Comparison of ENCODE assay signal across 10 mouse cellular contexts in the genomic region with DNA sequence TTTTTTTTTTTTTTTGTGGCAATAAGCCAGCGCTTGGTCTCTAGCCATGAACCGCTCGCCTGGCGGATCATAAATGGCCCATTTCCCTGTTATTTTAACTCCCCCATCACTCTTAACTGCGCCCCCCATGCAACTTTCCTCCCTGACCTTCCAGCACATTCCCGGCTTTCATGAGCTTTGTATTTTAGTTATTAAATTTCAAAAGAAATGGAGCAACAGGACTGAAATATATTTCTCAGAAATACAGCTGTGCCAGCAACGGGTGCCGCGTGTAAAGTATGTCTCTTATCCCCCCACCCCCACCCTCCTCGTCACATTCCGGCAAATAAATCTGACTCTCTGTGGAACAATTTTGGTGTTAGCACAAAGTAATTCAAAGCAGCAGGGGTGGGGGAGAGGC.
A peak's percentile ranks its signal among the peaks of the same experiment; 100 is the strongest.
DNase-seq lines count a peak whose midpoint lies in the region; ATAC-seq and TF ChIP-seq lines count a peak whose summit lies in the region.
"Had no signal": no experiment of that assay in that cellular context is flagged by ENCODE, and none has a peak within 500 bp of the region (broad histone marks: within the 10 kb centered on the region; RNA-seq: fewer than 3 reads in every experiment).

No protein-coding gene starts in this region.

- no peak for TF ChIP-seq EP300 in heart, postnatal 0 days (IDR thresholded peaks at IDR 0.05; ENCODE audit: low read depth)

- no peaks in the 10 kb centered on the region for H3K27me3 ChIP-seq in heart, postnatal 0 days (ENCODE audit: control insufficient read depth, insufficient read depth, low read length)
- no peaks in the 10 kb centered on the region for H3K27me3 ChIP-seq in heart, embryonic 12.5 days (replicated peaks)
- no peaks in the 10 kb centered on the region for H3K27me3 ChIP-seq in limb, embryonic 11.5 days (ENCODE audit: control insufficient read depth, insufficient read depth, low read length)
- no peaks in the 10 kb centered on the region for H3K27me3 ChIP-seq in limb, embryonic 10.5 days (ENCODE audit: low read depth, poor library complexity, severe bottlenecking)
- H3K27me3 ChIP-seq in embryonic facial prominence, embryonic 11.5 days (ENCODE audit: control insufficient read depth, insufficient read depth, low read length): no peaks in the 10 kb centered on the region
- H3K27me3 ChIP-seq in limb, embryonic 13.5 days: peaks cover 10% of the 10 kb centered on the region; the same call in 1 of the 2 replicates
- H3K27me3 ChIP-seq in midbrain, embryonic 15.5 days (replicated peaks): no peaks in the 10 kb centered on the region

- no peak for TF ChIP-seq CTCF in heart, postnatal 0 days (IDR thresholded peaks at IDR 0.05; ENCODE audit: low read depth)

- ATAC-seq in heart, postnatal 0 days (ENCODE audit: insufficient read depth, low read depth): no peak
- no peak for ATAC-seq in heart, embryonic 12.5 days (ENCODE audit: insufficient number of reproducible peaks, low FRiP score)
- ATAC-seq in limb, embryonic 11.5 days (ENCODE audit: insufficient number of reproducible peaks, low FRiP score, low TSS enrichment, low read depth): no peak
- no peak for ATAC-seq in embryonic facial prominence, embryonic 11.5 days (replicated peaks; ENCODE audit: insufficient number of reproducible peaks, low FRiP score, low TSS enrichment, low read depth)
- peak; percentile 87 for ATAC-seq in limb, embryonic 13.5 days (ENCODE audit: low FRiP score, low read depth)
- no peak; the same call in 1 of the 2 replicates for ATAC-seq in midbrain, embryonic 15.5 days (replicated peaks)

- no peak for DNase-seq in heart, postnatal 0 days (ENCODE audit: low spot score)
- peak; percentile 21 for DNase-seq in limb, embryonic 11.5 days (ENCODE audit: low spot score)
- no peak for DNase-seq in limb, embryonic 10.5 days (ENCODE audit: low spot score)
- peak; percentile 51 for DNase-seq in embryonic facial prominence, embryonic 11.5 days (ENCODE audit: low spot score)
- no peak for DNase-seq in cerebellum, adult 9-10 months
- DNase-seq: cerebellum, postnatal 14 days; thymus, postnatal 4 days had no signal

- 56% methylated on average over 11 of the region's 11 CpGs for WGBS in heart, postnatal 0 days
- WGBS in heart, embryonic 12.5 days: 73% methylated on average over 11 of the region's 11 CpGs
- 58% methylated on average over 11 of the region's 11 CpGs for WGBS in limb, embryonic 11.5 days
- WGBS in limb, embryonic 10.5 days: 75% methylated on average over 11 of the region's 11 CpGs
- 50% methylated on average over 11 of the region's 11 CpGs for WGBS in embryonic facial prominence, embryonic 11.5 days
- 23% methylated on average over 11 of the region's 11 CpGs for WGBS in limb, embryonic 13.5 days
- WGBS in midbrain, embryonic 15.5 days: 76% methylated on average over 11 of the region's 11 CpGs

- no peaks in the 10 kb centered on the region for H3K9me3 ChIP-seq in heart, postnatal 0 days (replicated peaks; ENCODE audit: control insufficient read depth, low read length)
- no peaks in the 10 kb centered on the region for H3K9me3 ChIP-seq in heart, embryonic 12.5 days (replicated peaks)
- H3K9me3 ChIP-seq in limb, embryonic 11.5 days (ENCODE audit: control insufficient read depth, low read length): no peaks in the 10 kb centered on the region
- H3K9me3 ChIP-seq in limb, embryonic 10.5 days (replicated peaks): no peaks in the 10 kb centered on the region
- no peaks in the 10 kb centered on the region for H3K9me3 ChIP-seq in embryonic facial prominence, embryonic 11.5 days (replicated peaks; ENCODE audit: control insufficient read depth, low read length)
- no peaks in the 10 kb centered on the region for H3K9me3 ChIP-seq in limb, embryonic 13.5 days
- no peaks in the 10 kb centered on the region for H3K9me3 ChIP-seq in midbrain, embryonic 15.5 days

- no peak overlapping the region for H3K9ac ChIP-seq in heart, postnatal 0 days (replicated peaks; ENCODE audit: low read depth, low read length)
- no peak overlapping the region for H3K9ac ChIP-seq in heart, embryonic 12.5 days
- H3K9ac ChIP-seq in limb, embryonic 11.5 days (ENCODE audit: low read length): no peak overlapping the region
- no peak overlapping the region for H3K9ac ChIP-seq in embryonic facial prominence, embryonic 11.5 days (replicated peaks; ENCODE audit: low read length)
- no peak overlapping the region for H3K9ac ChIP-seq in limb, embryonic 13.5 days
- no peak overlapping the region for H3K9ac ChIP-seq in midbrain, embryonic 15.5 days

- H3K4me1 ChIP-seq in heart, postnatal 0 days (ENCODE audit: control insufficient read depth, insufficient read depth): no peaks in the 10 kb centered on the region
- no peaks in the 10 kb centered on the region for H3K4me1 ChIP-seq in heart, embryonic 12.5 days (replicated peaks)
- no peaks in the 10 kb centered on the region for H3K4me1 ChIP-seq in limb, embryonic 11.5 days (ENCODE audit: control insufficient read depth, insufficient read depth, low read length)
- H3K4me1 ChIP-seq in limb, embryonic 10.5 days: peaks cover 4% of the 10 kb centered on the region; the same call in 1 of the 2 replicates
- no peaks in the 10 kb centered on the region for H3K4me1 ChIP-seq in embryonic facial prominence, embryonic 11.5 days (ENCODE audit: control insufficient read depth, insufficient read depth, low read length)
- peaks cover 14% of the 10 kb centered on the region for H3K4me1 ChIP-seq in limb, embryonic 13.5 days
- H3K4me1 ChIP-seq in midbrain, embryonic 15.5 days: no peaks in the 10 kb centered on the region

- H3K4me2 ChIP-seq in heart, postnatal 0 days (ENCODE audit: low read depth, low read length): 0 out of 2 replicates have a peak overlapping the region, but pooled peaks have one; percentile 1
- H3K4me2 ChIP-seq in heart, embryonic 12.5 days: no peak overlapping the region
- H3K4me2 ChIP-seq in limb, embryonic 11.5 days (ENCODE audit: low read depth, severe bottlenecking): no peak overlapping the region
- H3K4me2 ChIP-seq in embryonic facial prominence, embryonic 11.5 days (ENCODE audit: low read depth, low read length): no peak overlapping the region
- peak overlapping the region; percentile 46 for H3K4me2 ChIP-seq in limb, embryonic 13.5 days (replicated peaks)
- no peak overlapping the region for H3K4me2 ChIP-seq in midbrain, embryonic 15.5 days

- no peak overlapping the region for H3K27ac ChIP-seq in heart, postnatal 0 days (ENCODE audit: low read depth)
- H3K27ac ChIP-seq in heart, embryonic 12.5 days (ENCODE audit: poor library complexity, severe bottlenecking): no peak overlapping the region
- no peak overlapping the region for H3K27ac ChIP-seq in limb, embryonic 11.5 days (replicated peaks; ENCODE audit: low read depth, low read length)
- H3K27ac ChIP-seq in limb, embryonic 10.5 days: no peak overlapping the region
- H3K27ac ChIP-seq in embryonic facial prominence, embryonic 11.5 days (replicated peaks; ENCODE audit: low read depth, low read length): no peak overlapping the region
- H3K27ac ChIP-seq in limb, embryonic 13.5 days: no peak overlapping the region
- no peak overlapping the region for H3K27ac ChIP-seq in midbrain, embryonic 15.5 days

- no peaks in the 10 kb centered on the region for H3K36me3 ChIP-seq in heart, postnatal 0 days (replicated peaks; ENCODE audit: control insufficient read depth, insufficient read depth, low read length)
- no peaks in the 10 kb centered on the region for H3K36me3 ChIP-seq in heart, embryonic 12.5 days
- no peaks in the 10 kb centered on the region for H3K36me3 ChIP-seq in limb, embryonic 11.5 days (ENCODE audit: control insufficient read depth, insufficient read depth, low read length)
- H3K36me3 ChIP-seq in limb, embryonic 10.5 days: no peaks in the 10 kb centered on the region
- H3K36me3 ChIP-seq in embryonic facial prominence, embryonic 11.5 days (replicated peaks; ENCODE audit: control insufficient read depth, insufficient read depth, low read depth, low read length): no peaks in the 10 kb centered on the region
- no peaks in the 10 kb centered on the region for H3K36me3 ChIP-seq in limb, embryonic 13.5 days
- no peaks in the 10 kb centered on the region for H3K36me3 ChIP-seq in midbrain, embryonic 15.5 days (replicated peaks)

- H3K4me3 ChIP-seq in heart, postnatal 0 days (ENCODE audit: low read depth, low read length): no peak overlapping the region
- no peak overlapping the region for H3K4me3 ChIP-seq in heart, embryonic 12.5 days
- no peak overlapping the region for H3K4me3 ChIP-seq in limb, embryonic 11.5 days (ENCODE audit: low read depth, low read length)
- no peak overlapping the region for H3K4me3 ChIP-seq in limb, embryonic 10.5 days
- no peak overlapping the region for H3K4me3 ChIP-seq in embryonic facial prominence, embryonic 11.5 days (ENCODE audit: low read depth, low read length)
- H3K4me3 ChIP-seq in limb, embryonic 13.5 days: 0 out of 2 replicates have a peak overlapping the region, but pooled peaks have one; percentile 2
- no peak overlapping the region for H3K4me3 ChIP-seq in midbrain, embryonic 15.5 days

Comparison
In these comparisons a context has a peak if more than half of its experiments do, and no peak if none do; other contexts are left out.
1. DNase-seq: peak in limb, embryonic 11.5 days (single experiment) and embryonic facial prominence, embryonic 11.5 days (single experiment); none in heart, postnatal 0 days (single experiment), limb, embryonic 10.5 days (single experiment) and cerebellum, adult 9-10 months (single experiment).
2. H3K4me2 ChIP-seq: peak in heart, postnatal 0 days (single experiment) and limb, embryonic 13.5 days (single experiment); none in heart, embryonic 12.5 days (single experiment), limb, embryonic 11.5 days (single experiment), embryonic facial prominence, embryonic 11.5 days (single experiment) and midbrain, embryonic 15.5 days (single experiment).